Mouse (Mus musculus): ENCODE data around the gene Wbp2nl.

DNA sequence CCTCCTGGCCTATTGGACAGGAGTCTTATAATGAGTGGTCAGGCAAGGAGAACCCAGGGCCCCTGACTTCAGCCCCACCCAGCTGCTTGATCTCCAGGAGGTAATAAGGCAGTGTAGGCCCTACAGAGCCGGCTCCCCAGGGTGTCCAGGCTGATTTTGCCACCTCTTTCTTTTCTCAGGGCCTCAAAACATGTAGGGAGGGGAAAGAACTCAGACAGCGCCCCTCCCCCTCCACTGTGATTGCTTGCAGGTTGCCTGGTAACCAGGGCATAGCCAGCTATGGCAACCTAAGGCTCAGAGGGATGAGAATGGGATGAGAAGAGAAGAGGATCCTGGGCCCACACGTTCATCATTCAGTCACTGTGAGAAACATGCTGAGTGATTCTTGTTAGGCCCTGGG is 30.6 kb upstream of the Wbp2nl start:
- TF ChIP-seq CTCF (IDR thresholded peaks at IDR 0.05; ENCODE audit: low read depth) (no peak), EP300 (IDR thresholded peaks at IDR 0.05; ENCODE audit: low read depth) (no peak)
